Mouse (Mus musculus) gastrocnemius, adult 18-20 months (tissue): Measurements from ENCODE around the gene Mypop. TPM values are rescaled to one million over a fixed set of nuclear protein-coding genes. Genes with fewer than 3 reads are reported as not detected.
A peak's percentile ranks its signal among the peaks of the same experiment; 100 is the strongest.

Experiments used
- DNase-seq: peaks from one replicate; pipeline ENCODE4 v3.0.0; 2021; ENCODE audit warnings: low spot score
- total RNA-seq, 2 experiments: library from RNA; stranded (reverse); gene quantifications; 2 replicates each; pipeline ENCODE4 v1.2.3; 2021

The Mypop gene
- total RNA-seq, 2 experiments from 2014 or later, result 8.7 to 8.9 TPM

- DNase-seq, result no peak
Measured at GRCm38 (mm10) chr7:19016042-19016441, 25.0 kb downstream of the Mypop start.

- no peak for DNase-seq
Measured at GRCm38 (mm10) chr7:19017909-19018308, 26.9 kb downstream of the Mypop start.

- no peak for DNase-seq
Measured at GRCm38 (mm10) chr7:19021048-19021447, 30.0 kb downstream of the Mypop start.

- no peak for DNase-seq
Measured at GRCm38 (mm10) chr7:19022189-19022958, 31.3 kb downstream of the Mypop start.

- peak; percentile 63 for DNase-seq
Measured at GRCm38 (mm10) chr7:19023357-19023814, 32.3 kb downstream of the Mypop start, which contains the start of gene Foxa3. Gene Foxa3 (minus strand): TSS chr7:19023538.

GRCm38 (mm10) chr7:19024096-19024506 lies 33.1 kb downstream of the Mypop start, which contains the start of gene Sympk:
Gene Sympk (plus strand): TSS chr7:19024377.
- peak; percentile 96 for DNase-seq

GRCm38 (mm10) chr7:19024581-19025255 lies 33.7 kb downstream of the Mypop start:
- peak; percentile 30 for DNase-seq

GRCm38 (mm10) chr7:19028067-19028466 lies 37.0 kb downstream of the Mypop start:
- DNase-seq, result no peak

- no peak for DNase-seq
Measured at GRCm38 (mm10) chr7:19029084-19029653, 38.1 kb downstream of the Mypop start.

GRCm38 (mm10) chr7:19031641-19032040 lies 40.6 kb downstream of the Mypop start:
- DNase-seq, result no peak

- no peak for DNase-seq
Measured at GRCm38 (mm10) chr7:19044616-19045015, 53.6 kb downstream of the Mypop start.

- DNase-seq, result peak; percentile 86
Measured at GRCm38 (mm10) chr7:19046286-19047069, 55.4 kb downstream of the Mypop start.

- DNase-seq, result no peak
Measured at GRCm38 (mm10) chr7:19048006-19048527, 57.0 kb downstream of the Mypop start.

- DNase-seq, result no peak
Measured at GRCm38 (mm10) chr7:19049252-19049651, 58.2 kb downstream of the Mypop start.

- DNase-seq, result no peak
Measured at GRCm38 (mm10) chr7:19050172-19050571, 59.1 kb downstream of the Mypop start.

- DNase-seq, result no peak
Measured at GRCm38 (mm10) chr7:19051161-19051560, 60.1 kb downstream of the Mypop start.

Other genes starting within 250 kb of the Mypop start
- gene Psg19, start 192.7 kb upstream of the Mypop start, total RNA-seq, result not detected
- gene Psg17, start 169.6 kb upstream of the Mypop start, total RNA-seq, result not detected
- 1 to 10 TPM; 1.8 to 3.0 TPM for gene Mill2, start 151.3 kb upstream of the Mypop start, total RNA-seq
- gene Pglyrp1, start 119.9 kb upstream of the Mypop start, total RNA-seq, result under 1 TPM in 1 of 2 experiments, not detected in 1; 0.37 TPM
- 1 to 10 TPM; 3.6 to 5.6 TPM for gene Ccdc61, start 80.8 kb upstream of the Mypop start, total RNA-seq
- gene Nova2, start 65.4 kb upstream of the Mypop start, total RNA-seq, result 1 to 10 TPM; 1.1 to 1.9 TPM
- gene Nanos2, start 3.8 kb upstream of the Mypop start, total RNA-seq, result not detected
- gene Irf2bp1, start 12.8 kb downstream of the Mypop start, total RNA-seq, result 10 to 100 TPM; 18.3 to 18.5 TPM
- gene Foxa3, start 32.3 kb downstream of the Mypop start, total RNA-seq, result under 1 TPM in 1 of 2 experiments, not detected in 1; 0.09 TPM
- 10 to 100 TPM; 74.1 to 74.6 TPM for gene Sympk, start 33.1 kb downstream of the Mypop start, total RNA-seq
- gene Rsph6a, start 63.4 kb downstream of the Mypop start, total RNA-seq, result not detected
- 10 to 100 TPM; 33.8 to 39.1 TPM for gene Dmwd, start 85.0 kb downstream of the Mypop start, total RNA-seq
- gene Dmpk, start 92.6 kb downstream of the Mypop start, total RNA-seq, result 100 to 1,000 TPM; 232 to 265 TPM
- 1 to 10 TPM; 1.7 to 2.1 TPM for gene Six5, start 103.3 kb downstream of the Mypop start, total RNA-seq
- gene Gm4969, start 127.1 kb downstream of the Mypop start, total RNA-seq, result not detected
- 1 to 10 TPM; 2.2 to 2.6 TPM for gene Fbxo46, start 128.6 kb downstream of the Mypop start, total RNA-seq
- gene Qpctl, start 158.0 kb downstream of the Mypop start, total RNA-seq, result 1 to 10 TPM; 1.9 to 2.0 TPM
- gene Snrpd2, start 158.5 kb downstream of the Mypop start, total RNA-seq, result 10 to 100 TPM; 50.5 to 55.4 TPM
- gene Gipr, start 174.9 kb downstream of the Mypop start, total RNA-seq, result not detected
- gene Eml2, start 185.2 kb downstream of the Mypop start, total RNA-seq, result 10 to 100 TPM; 13.9 to 15.0 TPM
- 1 to 10 TPM; 1.3 to 3.3 TPM for gene Gpr4, start 221.3 kb downstream of the Mypop start, total RNA-seq
- gene Opa3, start 237.1 kb downstream of the Mypop start, total RNA-seq, result 10 to 100 TPM; 41.3 to 47.1 TPM